Mouse (Mus musculus) E14TG2a.4 (cell line): ENCODE measurements around the gene Il31ra.

Source experiments
- H3K27me3 ChIP-seq: 2 replicates; pipeline ENCODE4 v1.6.1; 2014; ENCODE audit warnings: low read length, control low read depth; ENCODE audit not compliant: insufficient read depth
- H3K36me3 ChIP-seq: 2 replicates; pipeline ENCODE4 v1.6.1; 2014; ENCODE audit warnings: low read length, control low read depth; ENCODE audit not compliant: insufficient read depth
- H3K4me1 ChIP-seq: replicated peaks from 2 replicates; pipeline ENCODE4 v1.6.1; 2014; ENCODE audit warnings: low read depth, low read length, control low read depth
- H3K4me3 ChIP-seq: replicated peaks from 2 replicates; pipeline ENCODE4 v1.5.1; 2014; ENCODE audit warnings: mild to moderate bottlenecking, low read length
- H3K9me3 ChIP-seq: 2 replicates; pipeline ENCODE4 v1.6.1; 2014; ENCODE audit warnings: low read length, control low read depth
- CTCF ChIP-seq: conservative IDR thresholded peaks from 2 replicates; pipeline ENCODE4 v1.5.1; 2014; ENCODE audit warnings: low read length
- NANOG ChIP-seq: IDR thresholded peaks from 2 replicates; pipeline ENCODE4 v1.6.1; 2014; ENCODE audit warnings: borderline replicate concordance, low read length, mixed read lengths
- POU5F1 ChIP-seq: IDR thresholded peaks from 2 replicates; pipeline ENCODE4 v1.6.1; 2014; ENCODE audit warnings: low read length, borderline replicate concordance

The Il31ra gene

GRCm38 (mm10) chr13:112608606-112609005 is 14.4 kb upstream of the Il31ra start:
- H3K9me3 ChIP-seq, result no peaks in the 10 kb centered on the region
- no peak overlapping the region for H3K4me3 ChIP-seq
- TF ChIP-seq NANOG, result no peak
- TF ChIP-seq POU5F1, result no peak
- TF ChIP-seq CTCF, result no peak
- no peaks in the 10 kb centered on the region for H3K27me3 ChIP-seq
- H3K36me3 ChIP-seq, result no peaks in the 10 kb centered on the region
- no peaks in the 10 kb centered on the region for H3K4me1 ChIP-seq

- H3K4me1 ChIP-seq, result no peaks in the 10 kb centered on the region
- H3K27me3 ChIP-seq, result no peaks in the 10 kb centered on the region
- TF ChIP-seq POU5F1, result no peak
- no peak for TF ChIP-seq CTCF
- no peak for TF ChIP-seq NANOG
- H3K4me3 ChIP-seq, result no peak overlapping the region
- no peaks in the 10 kb centered on the region for H3K36me3 ChIP-seq
- no peaks in the 10 kb centered on the region for H3K9me3 ChIP-seq
Measured at GRCm38 (mm10) chr13:112604411-112604810, 10.3 kb upstream of the Il31ra start.

GRCm38 (mm10) chr13:112603839-112604238 is 9.7 kb upstream of the Il31ra start:
- no peaks in the 10 kb centered on the region for H3K27me3 ChIP-seq
- H3K4me3 ChIP-seq, result no peak overlapping the region
- no peaks in the 10 kb centered on the region for H3K9me3 ChIP-seq
- TF ChIP-seq NANOG (no peak), CTCF (no peak), POU5F1 (no peak)
- no peaks in the 10 kb centered on the region for H3K4me1 ChIP-seq
- H3K36me3 ChIP-seq, result no peaks in the 10 kb centered on the region

GRCm38 (mm10) chr13:112602607-112603006 is 8.4 kb upstream of the Il31ra start:
- TF ChIP-seq NANOG, result no peak
- TF ChIP-seq POU5F1, result no peak
- no peak for TF ChIP-seq CTCF
- no peaks in the 10 kb centered on the region for H3K4me1 ChIP-seq

DNA sequence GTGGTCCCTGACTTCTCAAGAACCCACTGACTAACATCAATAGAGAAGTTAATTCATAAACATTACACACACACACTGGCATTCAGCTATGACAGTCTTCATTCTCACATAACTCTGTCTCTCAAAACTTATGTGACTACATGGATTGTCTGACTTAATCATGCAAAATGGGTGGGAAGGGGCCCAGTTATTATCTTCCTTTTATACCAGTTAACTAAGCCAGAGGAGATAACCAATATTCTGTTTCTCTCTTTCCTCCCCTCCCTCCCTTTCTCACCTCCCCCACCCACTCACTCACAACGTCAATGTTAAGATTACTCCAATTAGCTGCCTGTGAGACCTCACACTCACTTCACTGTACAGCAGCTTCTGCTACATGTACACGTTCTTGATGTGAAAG is 3.9 kb downstream of the Il31ra start:
- H3K4me1 ChIP-seq, result no peaks in the 10 kb centered on the region
- peaks cover 3% of the 10 kb centered on the region; the same call in 1 of the 2 replicates for H3K27me3 ChIP-seq
- no peaks in the 10 kb centered on the region for H3K36me3 ChIP-seq
- H3K4me3 ChIP-seq, result no peak overlapping the region
- H3K9me3 ChIP-seq, result no peaks in the 10 kb centered on the region
- no peak for TF ChIP-seq POU5F1
- no peak for TF ChIP-seq NANOG

More at GRCm38 (mm10) chr13:112602607-112603006, 8.4 kb upstream of the Il31ra start:
- no peaks in the 10 kb centered on the region for H3K9me3 ChIP-seq
- H3K27me3 ChIP-seq, result no peaks in the 10 kb centered on the region
- H3K36me3 ChIP-seq, result no peaks in the 10 kb centered on the region
- no peak overlapping the region for H3K4me3 ChIP-seq

DNA sequence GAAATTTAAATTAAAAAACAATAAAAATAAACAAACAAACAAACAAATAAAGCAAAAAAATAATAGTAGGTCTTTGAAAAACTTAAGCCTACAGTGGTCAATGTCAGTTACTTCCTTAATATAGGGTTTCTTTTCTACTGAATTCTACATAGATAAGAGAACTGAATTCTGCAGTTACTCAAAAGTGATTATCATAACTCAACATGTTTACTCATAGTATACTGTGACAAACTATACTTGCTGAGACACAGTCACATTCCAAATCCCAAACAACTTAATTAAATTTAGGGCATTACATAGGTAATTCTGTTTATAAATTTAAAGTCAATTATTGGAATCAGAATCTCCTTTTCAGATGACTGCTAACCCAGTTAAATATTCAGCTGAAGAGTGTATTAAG is 4.5 kb downstream of the Il31ra start:
- Histone ChIP-seq H3K4me3 (no peak overlapping the region), H3K36me3 (no peaks in the 10 kb centered on the region), H3K27me3 (peaks cover 3% of the 10 kb centered on the region; the same call in 1 of the 2 replicates), H3K9me3 (no peaks in the 10 kb centered on the region), H3K4me1 (no peaks in the 10 kb centered on the region)
- TF ChIP-seq POU5F1 (no peak), CTCF (no peak), NANOG (no peak)

- no peak overlapping the region for H3K4me3 ChIP-seq
- no peaks in the 10 kb centered on the region for H3K27me3 ChIP-seq
- TF ChIP-seq NANOG (no peak), POU5F1 (no peak), CTCF (no peak)
- no peaks in the 10 kb centered on the region for H3K4me1 ChIP-seq
- H3K9me3 ChIP-seq, result no peaks in the 10 kb centered on the region
- H3K36me3 ChIP-seq, result no peaks in the 10 kb centered on the region
Measured at GRCm38 (mm10) chr13:112584556-112585237, 9.5 kb downstream of the Il31ra start.

DNA sequence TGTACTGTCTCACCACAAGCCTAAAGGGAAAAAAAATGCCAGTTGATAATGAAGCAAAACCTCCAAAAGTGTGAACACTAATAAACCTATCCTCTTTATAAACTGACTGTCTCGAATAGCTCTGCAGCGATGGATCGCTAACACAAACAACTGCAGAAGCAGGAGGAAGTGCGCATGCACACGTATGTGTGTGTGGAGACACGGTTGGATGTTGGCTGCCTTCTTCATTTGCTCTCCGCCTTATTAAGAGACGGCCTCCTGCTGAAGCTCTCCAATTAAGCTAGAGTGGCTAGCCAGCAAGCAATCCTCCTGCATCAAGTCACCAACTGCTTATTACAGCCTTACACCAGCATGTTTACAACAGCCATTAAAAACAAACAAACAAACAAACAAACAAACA is 11.9 kb downstream of the Il31ra start:
- no peak for TF ChIP-seq NANOG
- TF ChIP-seq POU5F1, result no peak
- no peak for TF ChIP-seq CTCF
- no peaks in the 10 kb centered on the region for H3K27me3 ChIP-seq
- no peak overlapping the region for H3K4me3 ChIP-seq
- H3K36me3 ChIP-seq, result no peaks in the 10 kb centered on the region
- H3K4me1 ChIP-seq, result no peaks in the 10 kb centered on the region
- H3K9me3 ChIP-seq, result no peaks in the 10 kb centered on the region

DNA sequence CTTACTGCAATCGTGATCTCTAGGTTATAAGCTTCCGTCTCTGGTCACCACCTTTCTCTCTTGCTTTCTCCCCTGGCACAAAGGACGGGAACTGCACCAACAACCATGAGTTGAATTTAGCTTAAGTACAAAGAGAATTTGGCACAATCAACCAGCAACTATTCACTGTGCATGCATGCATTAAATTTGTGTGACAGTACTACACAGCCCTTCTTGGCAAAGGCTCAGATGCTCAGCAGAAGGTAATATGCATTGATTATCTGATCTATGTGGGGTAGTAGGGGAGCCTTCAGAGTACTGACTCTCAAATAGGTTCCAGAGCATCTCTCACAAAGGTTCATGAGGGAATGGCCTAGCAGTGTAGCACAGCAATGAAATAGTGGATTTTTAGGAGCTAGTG is 12.4 kb downstream of the Il31ra start:
- H3K36me3 ChIP-seq, result no peaks in the 10 kb centered on the region
- H3K4me1 ChIP-seq, result no peaks in the 10 kb centered on the region
- H3K9me3 ChIP-seq, result no peaks in the 10 kb centered on the region
- TF ChIP-seq CTCF, result no peak
- TF ChIP-seq POU5F1, result no peak
- TF ChIP-seq NANOG, result no peak
- H3K4me3 ChIP-seq, result no peak overlapping the region
- no peaks in the 10 kb centered on the region for H3K27me3 ChIP-seq
